Mouse (Mus musculus) bone marrow, adult 2 months (tissue): ENCODE results near the gene Mars2.

Experiments
- CTCF ChIP-seq: fragments of 200-500 bp; IDR thresholded peaks from 2 replicates; pipeline ENCODE4 v1.5.1; 2011; ENCODE audit warnings: low read length, control low read depth; ENCODE audit not compliant: control insufficient read depth, insufficient read depth
- POLR2A ChIP-seq: fragments of 200-500 bp; IDR thresholded peaks from 2 replicates; pipeline ENCODE4 v1.6.1; 2011; ENCODE audit warnings: low read depth, mild to moderate bottlenecking, control low read depth, low read length, borderline replicate concordance; ENCODE audit not compliant: control insufficient read depth

GRCm38 (mm10) chr1:55212771-55213170, 24.2 kb upstream of the Mars2 start:
- TF ChIP-seq CTCF, result no peak
- TF ChIP-seq POLR2A, result no peak
